Comparison of ENCODE assay signal across 8 mouse cellular contexts in the genomic region with DNA sequence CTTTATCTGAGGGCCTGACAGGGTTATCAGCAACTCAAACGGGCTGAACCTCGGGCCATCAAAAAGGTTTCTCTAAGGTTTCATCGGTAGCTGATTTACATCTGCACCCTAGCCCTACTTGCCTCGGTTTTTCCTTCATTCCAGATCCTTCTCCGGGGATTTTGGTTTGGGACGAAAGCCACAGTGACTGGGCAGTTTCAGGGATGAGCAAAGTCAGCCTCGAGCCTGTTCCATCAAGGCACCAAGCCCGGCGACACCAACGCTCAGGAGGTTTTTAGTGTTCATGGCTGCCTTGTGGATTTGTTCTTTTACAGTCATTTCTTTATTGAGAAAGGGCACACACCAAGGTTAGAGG.
A peak's percentile ranks its signal among the peaks of the same experiment; 100 is the strongest.
DNase-seq lines count a peak whose midpoint lies in the region; ATAC-seq and TF ChIP-seq lines count a peak whose summit lies in the region.

No protein-coding gene starts in this region.

- no peak for TF ChIP-seq POLR2A in heart, adult 2 months (IDR thresholded peaks at IDR 0.05; ENCODE audit: insufficient read depth, low read depth, low read length)

- in situ Hi-C loops in ES-E14 (cut with MboI; ENCODE audit: low sequenced_read_pairs in 2 of 2, unreplicated experiment in 2 of 2): no loop called here

- H3K36me3 ChIP-seq in heart, adult 2 months (ENCODE audit: control insufficient read depth, insufficient read depth, low read length): peaks cover 2% of the 10 kb centered on the region; the same call in 1 of the 2 replicates
- no peaks in the 10 kb centered on the region for H3K36me3 ChIP-seq in ES-E14 (ENCODE audit: control insufficient read depth, insufficient read depth, low read length, poor library complexity, severe bottlenecking)
- no peaks in the 10 kb centered on the region for H3K36me3 ChIP-seq in hindbrain, embryonic 12.5 days
- no peaks in the 10 kb centered on the region for H3K36me3 ChIP-seq in midbrain, embryonic 11.5 days (ENCODE audit: control insufficient read depth, insufficient read depth, low read length)

- peak overlapping the region; percentile 47 for H3K4me2 ChIP-seq in hindbrain, embryonic 12.5 days (replicated peaks)
- peak overlapping the region; percentile 42 for H3K4me2 ChIP-seq in midbrain, embryonic 11.5 days

- intact Hi-C loops in heart, adult 2 months (cut with DNase I): loop anchor here (10.0 kb wide), 1 partner anchor 446 kb away; no protein-coding TSS in a partner anchor

- no peaks in the 10 kb centered on the region for H3K9me3 ChIP-seq in ES-E14 (ENCODE audit: control insufficient read depth, insufficient read depth, low read depth, low read length)
- H3K9me3 ChIP-seq in hindbrain, embryonic 12.5 days (replicated peaks): no peaks in the 10 kb centered on the region
- no peaks in the 10 kb centered on the region for H3K9me3 ChIP-seq in midbrain, embryonic 11.5 days (ENCODE audit: control insufficient read depth, low read length)

- 38% methylated on average over 10 of the region's 10 CpGs for WGBS in heart, adult 2 months
- WGBS in hindbrain, embryonic 12.5 days: 6% methylated on average over 10 of the region's 10 CpGs
- WGBS in midbrain, embryonic 11.5 days: 3% methylated on average over 10 of the region's 10 CpGs

- H3K79me2 ChIP-seq in heart, adult 2 months (replicated peaks; ENCODE audit: control insufficient read depth, insufficient read depth, low read length): no peaks in the 10 kb centered on the region

- H3K27me3 ChIP-seq in heart, adult 2 months (ENCODE audit: control insufficient read depth, insufficient read depth, low read length): no peaks in the 10 kb centered on the region
- H3K27me3 ChIP-seq in hindbrain, embryonic 12.5 days: peaks cover 16% of the 10 kb centered on the region; the same call in 1 of the 2 replicates
- H3K27me3 ChIP-seq in midbrain, embryonic 11.5 days (ENCODE audit: control insufficient read depth, insufficient read depth, low read length): peaks cover 15% of the 10 kb centered on the region

- peaks cover 12% of the 10 kb centered on the region for H3K4me1 ChIP-seq in heart, adult 2 months (ENCODE audit: control insufficient read depth, insufficient read depth, low read length)
- H3K4me1 ChIP-seq in ES-E14 (ENCODE audit: control insufficient read depth in 2 of 2, insufficient read depth in 2 of 2, low read length in 2 of 2, poor library complexity in 1 of 2): peaks cover 14 to 23% of the 10 kb centered on the region in 2 experiments
- peaks cover 31% of the 10 kb centered on the region for H3K4me1 ChIP-seq in hindbrain, embryonic 12.5 days
- H3K4me1 ChIP-seq in midbrain, embryonic 11.5 days (ENCODE audit: control insufficient read depth, insufficient read depth, low read length): peaks cover 21% of the 10 kb centered on the region

- no peak for ATAC-seq in hindbrain, embryonic 12.5 days (ENCODE audit: low FRiP score)
- no peak for ATAC-seq in midbrain, embryonic 11.5 days (ENCODE audit: low FRiP score)

- peak overlapping the region; percentile 42 for H3K4me3 ChIP-seq in heart, adult 2 months
- H3K4me3 ChIP-seq in ES-E14 (ENCODE audit: insufficient read depth in 1 of 2, low read depth in 1 of 2, low read length in 2 of 2, poor library complexity in 1 of 2, severe bottlenecking in 1 of 2): peak overlapping the region; percentile 15 to 54
- H3K4me3 ChIP-seq in hindbrain, embryonic 12.5 days: peak overlapping the region; percentile 20; the same call in 1 of the 2 replicates
- 0 out of 2 replicates have a peak overlapping the region, but pooled peaks have one; percentile 18 for H3K4me3 ChIP-seq in midbrain, embryonic 11.5 days (ENCODE audit: low read depth, low read length)

- peak overlapping the region; percentile 91 for H3K27ac ChIP-seq in heart, adult 2 months
- H3K27ac ChIP-seq in ES-E14 (ENCODE audit: insufficient read depth, low read depth, low read length, poor library complexity, severe bottlenecking): peak overlapping the region; percentile 99
- H3K27ac ChIP-seq in hindbrain, embryonic 12.5 days: peak overlapping the region; percentile 80
- peak overlapping the region; percentile 61 for H3K27ac ChIP-seq in midbrain, embryonic 11.5 days (ENCODE audit: low read depth, low read length)

- peak overlapping the region; percentile 15 for H3K9ac ChIP-seq in heart, adult 2 months (ENCODE audit: low read depth, low read length)
- peak overlapping the region; percentile 84 for H3K9ac ChIP-seq in ES-E14 (ENCODE audit: insufficient read depth, low read depth, low read length, poor library complexity, severe bottlenecking)
- peak overlapping the region; percentile 33; the same call in 1 of the 2 replicates for H3K9ac ChIP-seq in hindbrain, embryonic 12.5 days
- peak overlapping the region; percentile 46 for H3K9ac ChIP-seq in midbrain, embryonic 11.5 days (ENCODE audit: low read length)

- no peak for TF ChIP-seq CTCF in heart, adult 2 months (IDR thresholded peaks at IDR 0.05)

- peak in 1 of 2 experiments; percentile 14 for DNase-seq in heart, adult 2 months
- no peak for DNase-seq in heart, adult 11 months
- no peak for DNase-seq in ES-E14 (ENCODE audit: low read depth, low spot score)
- DNase-seq in midbrain, embryonic 11.5 days (ENCODE audit: low spot score, missing footprints): no peak
- no peak for DNase-seq in T-cell, adult 2 months (ENCODE audit: low spot score)
- no peak for DNase-seq in frontal cortex, adult 2 months (ENCODE audit: extremely low spot score in 1 of 2, low spot score in 1 of 2)
- DNase-seq in adrenal gland, adult 18-20 months (ENCODE audit: low spot score in 2 of 2): no peak

- no peak for TF ChIP-seq EP300 in heart, adult 2 months (IDR thresholded peaks at IDR 0.05; ENCODE audit: insufficient read depth, low read depth, low read length)

TF ChIP-seq in ES-E14, 5 proteins besides CTCF, POLR2A, EP300 and RAD21:
- TF ChIP-seq ZNF384 (IDR thresholded peaks at IDR 0.05; ENCODE audit: low read depth, low read length) (no peak), MAFK (IDR thresholded peaks at IDR 0.05; ENCODE audit: insufficient read depth, low read depth, low read length) (peak; percentile 73)

Comparison
In these comparisons a context has a peak if more than half of its experiments do, and no peak if none do; other contexts are left out.
1. H3K9ac ChIP-seq: peak in every context shown above with its lines; median percentile 84 in ES-E14; 46 in midbrain, embryonic 11.5 days; 33 in hindbrain, embryonic 12.5 days; 15 in heart, adult 2 months.